Mouse (Mus musculus): ENCODE data around the gene Sipa1l2. TPM values are rescaled to one million over a fixed set of nuclear protein-coding genes. Genes with fewer than 3 reads are reported as not detected.
A peak's percentile ranks its signal among the peaks of the same experiment; 100 is the strongest.

The Sipa1l2 gene
- polyA plus RNA-seq, 1 experiment from 2014 or later, result 26.5 TPM

GRCm38 (mm10) chr8:125434151-125434550 lies 135.5 kb downstream of the Sipa1l2 start:
- WGBS, result 69% methylated on average over 8 of the region's 8 CpGs
- H3K36me3 ChIP-seq, result peaks cover 71% of the 10 kb centered on the region
- H3K4me3 ChIP-seq, result no peak overlapping the region
- H3K9ac ChIP-seq, result no peak overlapping the region
- 0 out of 2 replicates have a peak, but pooled peaks cover 3% of the 10 kb centered on the region for H3K27me3 ChIP-seq
- peaks cover 27% of the 10 kb centered on the region for H3K4me1 ChIP-seq (replicated peaks)
- peak overlapping the region; percentile 19; the same call in 1 of the 2 replicates for H3K27ac ChIP-seq
- ATAC-seq (ENCODE audit: low FRiP score), result no peak
- H3K4me2 ChIP-seq, result no peak overlapping the region
- H3K9me3 ChIP-seq, result no peaks in the 10 kb centered on the region

DNA sequence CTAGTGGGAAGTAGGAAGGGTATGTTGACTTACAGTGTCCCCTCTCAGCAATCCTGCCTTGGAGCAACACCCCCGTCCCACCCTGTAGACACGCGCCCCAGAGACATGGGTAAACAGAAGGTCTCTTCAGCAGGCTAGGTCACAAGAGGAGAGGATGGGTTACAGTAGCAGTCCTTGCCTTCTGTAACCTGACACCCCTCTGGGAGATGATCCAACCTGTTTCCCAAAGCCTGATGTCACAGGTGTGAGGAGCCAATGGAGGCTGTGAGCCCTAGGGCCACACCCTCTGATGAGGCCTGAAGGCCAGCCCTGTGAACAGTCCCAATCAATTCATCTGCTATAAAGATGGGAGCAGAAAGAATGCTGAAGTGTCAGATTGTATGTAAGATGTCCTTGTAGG lies 138.3 kb downstream of the Sipa1l2 start:
- Histone ChIP-seq H3K4me3 (no peak overlapping the region), H3K27me3 (peaks cover 11% of the 10 kb centered on the region; the same call in 1 of the 2 replicates), H3K4me1 (replicated peaks) (peaks cover 42% of the 10 kb centered on the region), H3K27ac (no peak overlapping the region), H3K36me3 (peaks cover 44% of the 10 kb centered on the region), H3K9me3 (no peaks in the 10 kb centered on the region), H3K9ac (no peak overlapping the region), H3K4me2 (no peak overlapping the region)
- WGBS, result 79% methylated on average over 3 of the region's 3 CpGs
- ATAC-seq (ENCODE audit: low FRiP score), result no peak

- Histone ChIP-seq H3K9ac (no peak overlapping the region), H3K4me2 (no peak overlapping the region), H3K4me3 (no peak overlapping the region), H3K27ac (no peak overlapping the region), H3K9me3 (no peaks in the 10 kb centered on the region), H3K27me3 (peaks cover 11% of the 10 kb centered on the region; the same call in 1 of the 2 replicates), H3K36me3 (peaks cover 41% of the 10 kb centered on the region), H3K4me1 (replicated peaks) (peaks cover 42% of the 10 kb centered on the region)
- WGBS, result 95% methylated on average over 5 of the region's 5 CpGs
- no peak for ATAC-seq (ENCODE audit: low FRiP score)
These were observed 138.8 kb downstream of the Sipa1l2 start for GRCm38 (mm10) chr8:125430796-125431195.

DNA sequence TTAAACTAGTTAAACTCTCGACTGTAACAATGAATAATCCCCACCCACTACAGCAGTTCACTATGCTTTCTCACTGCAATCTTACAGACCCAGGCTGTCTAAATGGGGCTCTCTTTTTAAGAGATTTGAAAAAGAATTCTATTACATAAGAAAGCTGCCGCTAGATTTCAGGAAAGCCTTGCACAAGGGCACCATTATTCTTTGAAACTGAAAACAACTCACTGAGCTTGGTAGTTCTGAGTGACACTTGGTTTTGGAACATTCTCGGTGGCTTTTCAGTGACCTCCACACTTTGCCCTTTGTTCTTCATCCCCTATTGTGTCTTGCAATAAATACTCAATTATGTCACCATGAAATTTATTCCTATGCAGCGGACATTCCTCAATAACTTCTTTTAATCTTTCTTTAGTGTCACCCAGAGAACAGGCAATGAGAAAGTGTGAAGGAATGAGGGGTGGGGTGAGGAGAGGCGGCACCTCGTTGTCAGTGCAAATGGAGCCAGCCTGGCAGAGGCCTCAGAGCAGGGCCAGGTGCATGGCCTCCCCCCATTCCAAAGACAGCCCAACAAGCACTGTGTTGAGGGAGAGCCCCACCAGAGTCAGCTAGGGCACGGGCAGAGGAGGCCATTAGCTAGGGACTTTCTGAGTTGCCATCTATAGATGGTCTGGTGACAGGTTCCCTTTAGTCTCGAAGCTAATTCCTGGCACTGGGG lies 140.5 kb downstream of the Sipa1l2 start:
- no peak overlapping the region for H3K4me3 ChIP-seq
- peaks cover 11% of the 10 kb centered on the region; the same call in 1 of the 2 replicates for H3K27me3 ChIP-seq
- peaks cover 31% of the 10 kb centered on the region for H3K36me3 ChIP-seq
- peaks cover 36% of the 10 kb centered on the region for H3K4me1 ChIP-seq (replicated peaks)
- 0 out of 2 replicates have a peak, but pooled peaks have one; percentile 25 for ATAC-seq (ENCODE audit: low FRiP score)
- no peak overlapping the region for H3K4me2 ChIP-seq
- no peak overlapping the region; the same call in 1 of the 2 replicates for H3K27ac ChIP-seq
- WGBS, result 18% methylated on average over 8 of the region's 8 CpGs
- H3K9ac ChIP-seq, result no peak overlapping the region
- H3K9me3 ChIP-seq, result no peaks in the 10 kb centered on the region

DNA sequence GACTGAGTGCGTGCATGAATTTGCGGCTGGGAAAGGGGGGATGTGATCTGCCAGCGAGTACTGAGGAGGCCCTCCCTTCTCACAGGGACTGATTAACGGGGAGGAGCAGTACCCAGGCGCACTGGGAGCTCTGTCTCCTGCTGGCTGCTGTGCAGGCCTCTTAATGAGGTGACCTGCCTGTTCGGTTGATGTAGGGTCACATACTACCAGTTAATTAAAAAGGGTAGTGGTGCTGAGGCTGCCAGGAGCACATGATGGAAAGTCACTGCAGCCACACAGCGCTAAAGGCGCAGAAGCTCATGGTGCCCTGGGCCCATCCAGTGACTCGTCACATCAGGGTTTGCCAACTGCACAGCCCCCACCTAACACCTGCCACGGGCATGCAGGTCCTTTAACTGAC lies 145.7 kb downstream of the Sipa1l2 start:
- Histone ChIP-seq H3K9ac (no peak overlapping the region), H3K9me3 (no peaks in the 10 kb centered on the region), H3K27me3 (peaks cover 8% of the 10 kb centered on the region; the same call in 1 of the 2 replicates), H3K27ac (peak overlapping the region; percentile 45), H3K4me2 (no peak overlapping the region), H3K4me1 (replicated peaks) (peaks cover 52% of the 10 kb centered on the region), H3K4me3 (no peak overlapping the region), H3K36me3 (peaks cover 38% of the 10 kb centered on the region)
- ATAC-seq (ENCODE audit: low FRiP score), result peak; percentile 60; the same call in 1 of the 2 replicates
- 30% methylated on average over 10 of the region's 10 CpGs for WGBS

GRCm38 (mm10) chr8:125419202-125419830 lies 150.3 kb downstream of the Sipa1l2 start:
- Histone ChIP-seq H3K4me3 (no peak overlapping the region), H3K4me2 (no peak overlapping the region), H3K27ac (peak overlapping the region; percentile 18; the same call in 1 of the 2 replicates), H3K9ac (no peak overlapping the region), H3K9me3 (no peaks in the 10 kb centered on the region), H3K36me3 (peaks cover 58% of the 10 kb centered on the region), H3K4me1 (replicated peaks) (peaks cover 33% of the 10 kb centered on the region), H3K27me3 (no peaks in the 10 kb centered on the region)
- no peak for ATAC-seq (ENCODE audit: low FRiP score)
- WGBS, result 73% methylated on average over 14 of the region's 14 CpGs

GRCm38 (mm10) chr8:125416146-125416545 lies 153.5 kb downstream of the Sipa1l2 start:
- Histone ChIP-seq H3K27me3 (no peaks in the 10 kb centered on the region), H3K4me1 (replicated peaks) (peaks cover 32% of the 10 kb centered on the region), H3K4me2 (no peak overlapping the region), H3K9ac (no peak overlapping the region), H3K4me3 (no peak overlapping the region), H3K36me3 (peaks cover 37% of the 10 kb centered on the region), H3K9me3 (no peaks in the 10 kb centered on the region), H3K27ac (no peak overlapping the region)
- 79% methylated on average over 6 of the region's 6 CpGs for WGBS
- ATAC-seq (ENCODE audit: low FRiP score), result no peak

DNA sequence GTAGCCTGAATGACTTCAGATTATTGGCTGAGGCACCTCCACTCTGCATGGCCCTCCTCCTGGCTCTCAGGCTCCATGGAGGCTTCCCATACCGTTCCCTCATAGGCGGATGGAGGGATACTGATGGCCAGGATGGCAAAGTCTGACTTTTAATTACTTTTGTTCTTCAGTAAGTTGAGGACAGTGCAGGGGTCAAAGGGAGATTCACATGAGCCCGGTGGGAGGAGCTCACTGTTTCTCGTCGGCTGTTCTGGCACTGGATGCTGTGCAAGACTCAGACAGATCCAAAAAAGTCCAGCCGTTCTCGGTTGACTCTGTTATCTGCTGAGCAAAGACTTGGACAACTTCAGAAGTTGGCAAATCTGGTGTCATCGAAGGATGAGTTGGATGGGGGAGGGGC lies 155.0 kb downstream of the Sipa1l2 start:
- Histone ChIP-seq H3K27me3 (no peaks in the 10 kb centered on the region), H3K9me3 (no peaks in the 10 kb centered on the region), H3K9ac (no peak overlapping the region), H3K4me3 (no peak overlapping the region), H3K4me2 (no peak overlapping the region), H3K4me1 (replicated peaks) (peaks cover 31% of the 10 kb centered on the region), H3K36me3 (peaks cover 29% of the 10 kb centered on the region), H3K27ac (no peak overlapping the region)
- WGBS, result 87% methylated on average over 8 of the region's 8 CpGs
- no peak for ATAC-seq (ENCODE audit: low FRiP score)

- ATAC-seq (ENCODE audit: low FRiP score), result no peak
- Histone ChIP-seq H3K27me3 (no peaks in the 10 kb centered on the region), H3K4me2 (no peak overlapping the region), H3K27ac (peak overlapping the region; percentile 44), H3K9me3 (no peaks in the 10 kb centered on the region), H3K4me1 (replicated peaks) (peaks cover 20% of the 10 kb centered on the region), H3K9ac (no peak overlapping the region), H3K36me3 (peaks cover 15% of the 10 kb centered on the region; the same call in 1 of the 2 replicates), H3K4me3 (no peak overlapping the region)
- 29% methylated on average over 13 of the region's 13 CpGs for WGBS
These were observed 156.4 kb downstream of the Sipa1l2 start for GRCm38 (mm10) chr8:125413001-125413909.

DNA sequence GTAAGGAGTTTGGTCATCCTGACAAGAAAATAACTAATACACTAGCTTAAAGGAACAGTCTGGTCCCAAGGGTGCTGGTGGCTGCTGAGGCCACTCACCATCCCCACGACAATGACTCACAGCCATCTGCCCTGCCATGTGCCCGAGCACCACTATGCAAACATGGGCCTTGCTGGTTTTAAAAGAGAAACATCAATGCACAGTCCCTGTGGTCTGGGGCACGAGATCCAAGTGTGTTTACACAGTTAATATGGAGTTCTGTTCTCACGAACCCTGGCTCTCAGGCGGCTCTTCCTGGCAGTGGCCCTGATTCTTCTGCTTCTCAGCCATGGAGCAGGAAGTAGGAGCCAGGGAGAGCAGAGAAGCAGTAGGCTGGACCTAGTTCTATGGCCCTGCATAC lies 159.0 kb downstream of the Sipa1l2 start:
- Histone ChIP-seq H3K27me3 (no peaks in the 10 kb centered on the region), H3K4me3 (no peak overlapping the region), H3K9ac (no peak overlapping the region), H3K27ac (no peak overlapping the region), H3K4me1 (replicated peaks) (peaks cover 38% of the 10 kb centered on the region), H3K9me3 (no peaks in the 10 kb centered on the region), H3K4me2 (no peak overlapping the region), H3K36me3 (no peaks in the 10 kb centered on the region; the same call in 1 of the 2 replicates)
- ATAC-seq (ENCODE audit: low FRiP score), result no peak
- 65% methylated on average over 5 of the region's 5 CpGs for WGBS

DNA sequence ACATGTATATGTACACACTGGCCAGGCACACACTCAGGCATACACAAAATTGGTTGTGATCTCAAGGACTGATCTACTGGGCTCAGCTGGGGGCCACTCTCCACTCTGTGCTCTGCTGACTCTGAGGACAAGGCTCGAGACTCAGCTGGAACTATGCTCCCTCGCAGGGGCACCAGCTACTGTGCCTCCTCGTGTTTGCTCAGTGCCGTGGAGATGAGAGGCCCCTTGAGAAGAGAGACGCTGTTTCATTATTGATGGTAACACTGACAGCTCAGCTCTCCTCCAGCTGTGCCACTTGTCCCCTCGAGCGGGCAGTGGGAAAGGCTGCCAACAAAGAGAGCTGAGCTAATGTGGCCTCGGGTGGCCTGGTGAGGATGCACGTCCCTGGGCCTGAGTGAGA lies 161.9 kb downstream of the Sipa1l2 start:
- Histone ChIP-seq H3K9ac (peak overlapping the region; percentile 25; the same call in 1 of the 2 replicates), H3K4me2 (no peak overlapping the region), H3K4me3 (no peak overlapping the region), H3K27me3 (no peaks in the 10 kb centered on the region), H3K9me3 (no peaks in the 10 kb centered on the region), H3K36me3 (no peaks in the 10 kb centered on the region), H3K27ac (peak overlapping the region; percentile 60), H3K4me1 (replicated peaks) (peaks cover 26% of the 10 kb centered on the region)
- 11% methylated on average over 9 of the region's 9 CpGs for WGBS
- ATAC-seq (ENCODE audit: low FRiP score), result peak; percentile 49; the same call in 1 of the 2 replicates

DNA sequence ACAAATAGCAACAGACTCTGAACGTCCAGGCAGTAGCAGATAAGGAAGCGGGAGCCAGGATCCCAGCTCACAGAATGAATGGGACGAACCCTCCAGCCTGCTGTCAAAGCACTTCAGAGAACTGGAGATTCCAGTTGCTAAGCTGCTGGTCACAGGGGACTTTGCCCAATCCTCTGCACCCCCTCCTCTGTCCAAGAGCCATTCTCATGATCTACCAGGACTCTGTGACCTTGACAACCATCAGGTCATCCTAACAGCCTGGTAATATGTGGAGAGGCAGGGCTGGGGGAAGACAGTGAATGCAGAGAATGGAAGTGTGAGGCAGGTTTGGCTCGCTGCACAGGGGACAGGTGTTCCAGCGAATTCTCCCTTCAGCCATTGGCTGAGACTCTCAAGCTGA lies 163.2 kb downstream of the Sipa1l2 start:
- Histone ChIP-seq H3K4me1 (replicated peaks) (peaks cover 24% of the 10 kb centered on the region), H3K4me2 (no peak overlapping the region), H3K4me3 (no peak overlapping the region), H3K27ac (no peak overlapping the region), H3K9ac (no peak overlapping the region), H3K36me3 (no peaks in the 10 kb centered on the region), H3K27me3 (no peaks in the 10 kb centered on the region), H3K9me3 (no peaks in the 10 kb centered on the region)
- ATAC-seq (ENCODE audit: low FRiP score), result no peak
- 61% methylated on average over 5 of the region's 5 CpGs for WGBS
